Comparison of ENCODE assay signal across 31 mouse cellular contexts in genomic region chr12:37119246-37119645, GRCm38 (mm10). TPM values are rescaled to one million over a fixed set of nuclear protein-coding genes. Genes with fewer than 3 reads are reported as not detected.
DNase-seq lines count a peak whose midpoint lies in the region; ATAC-seq and TF ChIP-seq lines count a peak whose summit lies in the region.
"Had no signal": no experiment of that assay in that cellular context is flagged by ENCODE, and none has a peak within 500 bp of the region (broad histone marks: within the 10 kb centered on the region; RNA-seq: fewer than 3 reads in every experiment).

No protein-coding gene starts in this region.

- no peak overlapping the region for H3K4me2 ChIP-seq in kidney, embryonic 14.5 days (replicated peaks; ENCODE audit: low read depth, low read length)
- no peak overlapping the region for H3K4me2 ChIP-seq in kidney, postnatal 0 days (ENCODE audit: low read length)
- H3K4me2 ChIP-seq: embryonic facial prominence, embryonic 13.5 days; forebrain, embryonic 12.5 days; forebrain, embryonic 15.5 days; heart, embryonic 11.5 days; hindbrain, embryonic 13.5 days; intestine, embryonic 15.5 days had no signal

- intact Hi-C loops in heart, postnatal 14 days (cut with DNase I): loop anchor here (10.0 kb wide), 2 partner anchors 46 to 156 kb away; no protein-coding TSS in a partner anchor

- DNase-seq in kidney, adult 11 months: no peak
- peak; percentile 46 for DNase-seq in kidney, postnatal 0 days (ENCODE audit: low spot score)
- no peak for DNase-seq in kidney, postnatal 10 days
- no peak for DNase-seq in heart, postnatal 14 days
- DNase-seq: adrenal gland, postnatal 10 days; adrenal gland, postnatal 36 days; cerebellum, adult 11-12 months; cerebellum, adult 8-10 months; cerebellum, postnatal 10 days; cerebellum, postnatal 36 days; embryo, embryonic 11 days; gastrocnemius, postnatal 10 days; heart, adult 11 months; heart, postnatal 36 days had no signal

- ATAC-seq in kidney, embryonic 14.5 days (ENCODE audit: low FRiP score, low TSS enrichment): peak; percentile 96
- ATAC-seq in kidney, postnatal 0 days (replicated peaks; ENCODE audit: low FRiP score, low read depth): peak; percentile 61; the same call in 1 of the 2 replicates
- no peak for ATAC-seq in erythroid progenitor cell, adult 5-6 weeks (replicated peaks; ENCODE audit: low FRiP score, poor library complexity, severe bottlenecking)
- ATAC-seq: activated CD4-positive, CD25-positive, alpha-beta regulatory T cell, adult 4 months; CD4-positive, CD25-positive, alpha-beta regulatory T cell, adult 4 months; forebrain, embryonic 15.5 days; hindbrain, embryonic 16.5 days; intestine, embryonic 15.5 days had no signal

- no peak for TF ChIP-seq CTCF in kidney, postnatal 0 days (IDR thresholded peaks at IDR 0.05; ENCODE audit: low read depth)

- H3K4me3 ChIP-seq in kidney, embryonic 14.5 days (ENCODE audit: low read length): no peak overlapping the region
- H3K4me3 ChIP-seq in kidney, postnatal 0 days (replicated peaks; ENCODE audit: low read depth, low read length): no peak overlapping the region
- H3K4me3 ChIP-seq in brown adipose tissue, adult 24 weeks (ENCODE audit: insufficient read depth, low read depth, low read length): peak overlapping the region; percentile 9; the same call in 1 of the 2 replicates
- H3K4me3 ChIP-seq: embryonic facial prominence, embryonic 10.5 days; embryonic facial prominence, embryonic 13.5 days; erythroblast, embryonic 14.5 days; forebrain, embryonic 12.5 days; forebrain, embryonic 15.5 days; hindbrain, embryonic 10.5 days; hindbrain, embryonic 13.5 days; intestine, embryonic 15.5 days had no signal

- 35% methylated on average over 5 of the region's 5 CpGs for WGBS in kidney, embryonic 14.5 days
- WGBS in kidney, postnatal 0 days: 47% methylated on average over 5 of the region's 5 CpGs

- H3K27me3 ChIP-seq in kidney, embryonic 14.5 days (ENCODE audit: control insufficient read depth, insufficient read depth, low read length): no peaks in the 10 kb centered on the region
- no peaks in the 10 kb centered on the region for H3K27me3 ChIP-seq in kidney, postnatal 0 days (ENCODE audit: insufficient read depth, low read length)
- H3K27me3 ChIP-seq: embryonic facial prominence, embryonic 13.5 days; forebrain, embryonic 12.5 days; forebrain, embryonic 15.5 days; hindbrain, embryonic 13.5 days; intestine, embryonic 15.5 days had no signal

- H3K27ac ChIP-seq in kidney, embryonic 14.5 days (ENCODE audit: low read depth, low read length): no peak overlapping the region
- no peak overlapping the region for H3K27ac ChIP-seq in kidney, postnatal 0 days
- no peak overlapping the region for H3K27ac ChIP-seq in brown adipose tissue, adult 24 weeks (replicated peaks; ENCODE audit: low read depth, low read length)
- H3K27ac ChIP-seq: embryonic facial prominence, embryonic 10.5 days; embryonic facial prominence, embryonic 13.5 days; forebrain, embryonic 12.5 days; forebrain, embryonic 15.5 days; hindbrain, embryonic 10.5 days; hindbrain, embryonic 13.5 days; intestine, embryonic 15.5 days had no signal

- H3K9ac ChIP-seq in kidney, embryonic 14.5 days (ENCODE audit: low read depth, low read length): no peak overlapping the region
- H3K9ac ChIP-seq in kidney, postnatal 0 days (ENCODE audit: low read depth, low read length): no peak overlapping the region
- H3K9ac ChIP-seq: embryonic facial prominence, embryonic 13.5 days; forebrain, embryonic 12.5 days; forebrain, embryonic 15.5 days; hindbrain, embryonic 13.5 days; intestine, embryonic 15.5 days had no signal

- no peaks in the 10 kb centered on the region for H3K9me3 ChIP-seq in kidney, embryonic 14.5 days (ENCODE audit: control insufficient read depth, low read length)
- no peaks in the 10 kb centered on the region for H3K9me3 ChIP-seq in kidney, postnatal 0 days (replicated peaks; ENCODE audit: low read length)
- H3K9me3 ChIP-seq: embryonic facial prominence, embryonic 10.5 days; embryonic facial prominence, embryonic 13.5 days; forebrain, embryonic 12.5 days; forebrain, embryonic 15.5 days; hindbrain, embryonic 10.5 days; hindbrain, embryonic 13.5 days; intestine, embryonic 15.5 days had no signal

- H3K36me3 ChIP-seq in kidney, embryonic 14.5 days (ENCODE audit: control insufficient read depth, insufficient read depth, low read length): no peaks in the 10 kb centered on the region
- no peaks in the 10 kb centered on the region for H3K36me3 ChIP-seq in kidney, postnatal 0 days (ENCODE audit: insufficient read depth, low read length)
- H3K36me3 ChIP-seq: embryonic facial prominence, embryonic 10.5 days; embryonic facial prominence, embryonic 13.5 days; forebrain, embryonic 12.5 days; forebrain, embryonic 15.5 days; hindbrain, embryonic 10.5 days; hindbrain, embryonic 13.5 days; intestine, embryonic 15.5 days had no signal

- H3K4me1 ChIP-seq in kidney, embryonic 14.5 days (ENCODE audit: control insufficient read depth, insufficient read depth, low read length): no peaks in the 10 kb centered on the region
- H3K4me1 ChIP-seq in kidney, postnatal 0 days (replicated peaks; ENCODE audit: insufficient read depth, low read length): no peaks in the 10 kb centered on the region
- peaks cover 4% of the 10 kb centered on the region for H3K4me1 ChIP-seq in brown adipose tissue, adult 24 weeks (ENCODE audit: control insufficient read depth, insufficient read depth, insufficient read length, low read length)
- H3K4me1 ChIP-seq: embryonic facial prominence, embryonic 10.5 days; embryonic facial prominence, embryonic 13.5 days; forebrain, embryonic 12.5 days; forebrain, embryonic 15.5 days; hindbrain, embryonic 10.5 days; hindbrain, embryonic 13.5 days; intestine, embryonic 15.5 days had no signal

RNA-seq across cellular contexts. Expression of gene Meox2, which starts 10.9 kb away (rescaled TPM):
- polyA plus RNA-seq in kidney, embryonic 14.5 days (2014; fragmentation: Nextera tagmentation; extraction: Ambion mirVana): 13.6 and 16.6 TPM in 2 replicates
- 3.8 and 4.8 TPM in 2 replicates for polyA plus RNA-seq in kidney, postnatal 0 days (2015; fragmentation: Nextera tagmentation; extraction: Ambion mirVana)
- 7.4 and 13.9 TPM in 2 replicates for polyA plus RNA-seq in brown adipose tissue, adult 24 weeks (2012; ENCODE audit: insufficient read depth, insufficient read length, missing spikeins)
- total RNA-seq in heart, postnatal 14 days (2021): 10 to 100 TPM; 18.9 to 21.1 TPM
- not detected in 2 replicates for total RNA-seq in erythroid progenitor cell, adult 5-6 weeks (2015; ENCODE audit: low replicate concordance)
- total RNA-seq in erythroid progenitor cell, adult 5-6 weeks (2017; ENCODE audit: low replicate concordance): not detected in 2 replicates
- total RNA-seq: MEL had no signal
- polyA plus RNA-seq: activated CD4-positive, CD25-positive, alpha-beta regulatory T cell, adult 4 months; CD4-positive, CD25-positive, alpha-beta regulatory T cell, adult 4 months; cortical plate, adult 2 months; erythroblast, embryonic 14.5 days had no signal
